Mouse (Mus musculus): ENCODE results near the gene Palm2.
A peak's percentile ranks its signal among the peaks of the same experiment; 100 is the strongest.

Gene Palm2

DNA sequence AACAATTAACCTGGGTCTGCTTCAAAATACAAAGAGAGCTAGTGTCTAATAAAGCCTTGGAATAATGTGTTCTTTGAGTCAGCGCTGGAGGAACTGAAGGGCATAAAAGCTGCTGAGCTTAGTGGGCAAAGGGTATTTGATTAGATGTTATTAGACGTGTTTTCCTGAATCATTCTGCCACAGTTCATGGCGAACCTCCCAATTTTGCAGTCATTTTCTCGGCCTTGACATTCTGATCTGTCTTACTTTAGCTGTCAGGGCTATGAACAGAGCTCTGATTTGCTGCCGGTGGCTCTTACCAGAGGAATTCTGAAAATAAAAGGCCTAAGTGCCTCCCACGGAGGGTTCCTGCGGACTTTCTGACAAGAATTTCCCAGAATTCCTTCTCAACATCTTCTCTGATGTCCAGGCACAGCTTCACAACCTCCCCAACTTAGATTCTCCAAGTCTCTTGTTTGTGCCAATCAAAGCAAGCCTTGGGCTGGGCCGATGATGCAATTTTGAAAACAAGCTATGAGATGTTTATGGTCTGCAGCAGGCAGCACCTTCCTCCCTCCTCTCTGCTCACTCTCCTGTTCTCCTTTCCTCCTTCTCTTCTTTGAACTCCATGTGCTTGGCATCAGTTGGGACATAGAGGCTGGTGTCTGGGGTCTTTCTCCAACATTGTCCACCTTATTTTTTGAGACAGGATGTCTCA is 305.0 kb downstream of the Palm2 start:
- DNase-seq (ENCODE audit: extremely low read depth, insufficient read length, low spot score): no peak

DNA sequence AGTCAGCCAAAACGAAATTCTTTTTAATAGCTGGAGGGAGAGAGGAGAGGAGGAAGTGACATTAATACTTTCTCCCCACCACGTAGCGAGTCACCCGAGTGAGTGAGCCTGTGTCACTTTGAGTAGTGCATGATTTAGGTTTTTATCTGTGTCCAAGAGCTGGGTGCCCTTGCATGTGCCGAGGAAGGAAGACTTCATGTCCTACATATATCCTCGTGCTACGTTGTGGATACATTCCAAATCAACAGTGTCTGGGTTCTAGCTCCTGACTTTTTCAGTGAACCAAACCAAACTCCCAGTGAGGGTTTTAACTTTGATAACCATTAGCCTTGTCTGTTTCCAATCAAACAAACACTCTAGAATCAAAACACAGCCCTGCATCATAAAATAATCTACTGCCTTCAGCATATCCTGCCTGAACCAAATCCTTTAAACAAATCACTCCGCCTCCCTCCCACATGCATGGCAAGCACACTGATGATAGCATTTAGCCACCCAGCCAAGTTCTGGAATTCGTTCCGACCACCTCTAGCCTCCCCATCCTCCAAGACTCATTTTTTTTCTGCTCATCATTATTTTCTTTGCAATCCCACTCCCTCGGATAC is 309.4 kb downstream of the Palm2 start:
- no peak for DNase-seq (ENCODE audit: extremely low read depth, insufficient read length, low spot score)

DNA sequence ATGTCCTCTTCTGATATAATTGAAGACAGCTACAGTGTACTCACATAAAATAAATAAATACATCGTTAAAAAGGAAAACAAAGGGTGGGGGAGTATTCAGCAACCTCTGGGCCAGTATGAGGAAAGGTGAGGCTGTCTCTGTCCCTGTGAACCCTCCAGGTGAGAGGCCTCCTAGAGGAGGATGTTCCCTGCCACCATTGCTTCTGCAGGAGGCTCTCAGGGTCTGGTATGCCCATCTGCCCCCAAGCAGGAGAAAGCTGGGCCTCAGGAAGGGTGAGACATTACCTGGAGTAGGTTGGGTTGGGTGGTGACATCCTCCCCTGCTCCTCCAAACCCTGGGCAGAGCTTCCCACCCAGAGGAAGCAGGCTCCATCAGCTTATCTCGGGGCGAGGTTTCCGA is 316.6 kb downstream of the Palm2 start:
- DNase-seq (ENCODE audit: extremely low read depth, insufficient read length, low spot score): no peak

DNA sequence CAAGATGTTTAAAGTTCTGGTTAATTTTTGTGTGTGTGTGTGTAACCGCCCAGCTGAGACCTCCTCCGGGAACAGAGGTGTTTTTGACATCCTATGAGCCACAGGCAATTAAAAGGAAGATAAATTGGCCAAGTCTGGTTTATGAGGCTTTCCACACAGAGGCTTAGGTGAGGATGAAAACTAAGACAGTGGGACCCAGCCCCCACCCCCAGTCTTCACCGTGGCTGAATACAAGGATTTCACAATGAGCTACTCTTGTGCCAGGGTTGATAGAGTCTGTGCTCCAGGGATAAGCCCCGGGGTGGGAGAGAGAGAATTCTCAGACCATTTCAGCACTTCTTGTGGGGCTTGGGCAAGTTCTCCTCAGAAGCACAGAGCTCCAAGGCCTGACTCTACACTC is 317.0 kb downstream of the Palm2 start:
- no peak for DNase-seq (ENCODE audit: extremely low read depth, insufficient read length, low spot score)

DNA sequence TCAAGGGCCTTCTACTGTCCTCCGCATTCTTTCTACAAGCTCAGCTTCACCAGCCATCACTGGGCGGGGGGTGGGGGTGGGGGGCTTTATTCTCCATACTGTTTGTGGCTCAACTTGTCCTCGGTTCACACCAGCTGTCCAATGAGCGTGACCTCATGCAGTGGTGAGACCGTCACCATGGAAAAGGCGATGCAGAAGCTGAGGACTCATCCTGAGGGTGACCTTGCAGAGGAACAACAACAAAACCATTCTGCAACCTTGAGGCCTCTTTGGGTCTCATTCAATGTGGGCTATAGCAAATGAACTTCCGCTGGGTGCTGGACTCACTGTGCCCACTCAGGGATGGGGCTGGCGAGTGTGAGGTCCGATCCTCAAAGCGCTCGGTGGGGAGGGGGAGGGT is 317.5 kb downstream of the Palm2 start:
- no peak for DNase-seq (ENCODE audit: extremely low read depth, insufficient read length, low spot score)

DNA sequence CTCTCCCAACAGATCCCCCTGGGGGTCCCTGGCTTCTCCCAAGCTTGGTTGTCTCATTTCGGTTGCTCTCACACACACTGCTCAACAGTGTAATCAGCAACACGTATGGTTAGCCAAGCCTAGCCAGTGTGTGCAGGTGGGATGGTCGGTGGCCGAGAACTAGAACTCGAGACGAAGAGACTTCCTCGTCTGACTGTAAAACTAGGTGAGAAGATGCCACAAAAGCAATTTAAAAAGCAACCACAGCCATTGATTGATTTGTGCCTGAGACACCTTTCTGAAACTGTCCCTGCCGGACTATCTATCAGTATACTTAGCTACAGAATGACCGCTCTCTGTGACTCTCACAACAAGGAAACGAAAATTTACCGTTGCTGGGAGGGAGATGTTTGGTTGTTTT is 321.0 kb downstream of the Palm2 start:
- no peak for DNase-seq (ENCODE audit: extremely low read depth, insufficient read length, low spot score)

DNA sequence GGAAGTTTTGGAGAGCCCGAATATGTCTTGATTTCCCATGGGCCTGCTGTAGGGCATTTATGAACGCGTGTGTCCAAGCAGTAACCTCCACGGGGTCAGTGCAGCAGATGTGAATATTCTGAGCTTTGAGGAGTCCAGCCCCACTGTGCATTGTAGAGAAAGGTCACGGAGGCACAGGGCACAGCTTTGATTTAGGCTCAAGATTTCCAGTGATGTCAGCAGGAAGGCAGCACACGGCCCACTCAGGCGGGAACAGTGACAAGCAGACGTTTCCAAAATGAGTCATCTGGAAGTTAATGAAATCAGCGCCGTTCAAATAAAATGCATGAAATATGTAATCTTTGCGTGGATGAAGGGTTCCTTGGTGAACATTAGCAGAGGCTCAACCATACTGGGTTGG is 323.9 kb downstream of the Palm2 start:
- DNase-seq (ENCODE audit: extremely low read depth, insufficient read length, low spot score): peak; percentile 31

Measured in 3134 (cell line).